Mouse (Mus musculus) mouse embryonic stem cell (cell line): ENCODE measurements around the gene Hist2h2be.
"Not testable (repeated sequence)": the region's sequence is repeated elsewhere in the genome, so short reads cannot be mapped to it uniquely, and the experiment has no call there.

Experiments used
- in situ Hi-C, 2 experiments: fragments of 300-500 bp; cut with MboI; formaldehyde crosslinking; loops; 1 replicate in 1 of 2; 3 replicates in 1 of 2; pipeline ENCODE4 v1.14.3; 2019 to 2020; ENCODE audit warnings: low sequenced_read_pairs in 2 of 2, low pct_unique_long_range_greater_than_20kb in 1 of 2, mixed read lengths in 1 of 2; ENCODE audit not compliant: unreplicated experiment in 1 of 2

Gene Hist2h2be

GRCm38 (mm10) chr3:96220765-96221639 lies at the start of gene Hist2h2be, which contains the start of gene Hist2h2ac:
Gene Hist2h2be, plus strand, starts transcription at chr3:96221119.
Gene Hist2h2ac, minus strand, starts transcription at chr3:96220880.
- in situ Hi-C loops, result no loop called here

GRCm38 (mm10) chr3:96171583-96172196 lies 49.2 kb upstream of the Hist2h2be start:
- in situ Hi-C loops, result no loop called here

GRCm38 (mm10) chr3:96172197-96173178 lies 48.4 kb upstream of the Hist2h2be start, which contains the start of gene Sf3b4:
Gene Sf3b4, plus strand, starts transcription at chr3:96172332.
- in situ Hi-C loops, result no loop called here

GRCm38 (mm10) chr3:96173185-96173584 lies 47.7 kb upstream of the Hist2h2be start:
- in situ Hi-C loops, result no loop called here

- in situ Hi-C loops, result not testable (repeated sequence)
Observed at GRCm38 (mm10) chr3:96174042-96174441, 46.9 kb upstream of the Hist2h2be start.

- in situ Hi-C loops, result no loop called here
Observed at GRCm38 (mm10) chr3:96175251-96175650, 45.7 kb upstream of the Hist2h2be start.

- in situ Hi-C loops, result no loop called here
Observed at GRCm38 (mm10) chr3:96178427-96178826, 42.5 kb upstream of the Hist2h2be start.

GRCm38 (mm10) chr3:96178902-96179301 lies 42.0 kb upstream of the Hist2h2be start:
- in situ Hi-C loops, result no loop called here

- in situ Hi-C loops, result no loop called here
Observed at GRCm38 (mm10) chr3:96179531-96179930, 41.4 kb upstream of the Hist2h2be start.

- in situ Hi-C loops, result no loop called here
Observed at GRCm38 (mm10) chr3:96180727-96181477, 40.0 kb upstream of the Hist2h2be start, which contains the start of gene Sv2a. Gene Sv2a, plus strand, starts transcription at chr3:96181151.

GRCm38 (mm10) chr3:96181510-96182381 lies 39.2 kb upstream of the Hist2h2be start:
- in situ Hi-C loops, result no loop called here

DNA sequence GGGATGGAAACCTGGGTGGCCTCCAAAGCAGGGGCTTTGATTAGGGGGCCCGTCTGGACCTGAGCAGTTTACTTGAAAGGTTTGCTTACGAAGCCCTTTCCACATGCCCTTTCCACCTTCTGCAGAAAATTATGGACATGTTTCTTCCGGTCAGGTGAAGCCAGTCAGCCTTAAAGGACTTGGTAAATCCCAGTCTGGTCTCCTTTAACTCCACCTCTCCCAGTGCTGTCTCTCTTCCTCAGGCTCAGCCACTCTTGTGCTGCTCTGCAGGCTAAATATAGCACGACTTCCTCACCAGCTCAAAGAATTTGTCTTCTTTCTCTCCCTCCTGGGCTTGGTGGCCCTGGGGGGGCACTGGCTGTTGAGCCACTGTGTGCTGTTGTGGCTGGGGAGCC lies 38.5 kb upstream of the Hist2h2be start:
- in situ Hi-C loops, result no loop called here

- in situ Hi-C loops, result no loop called here
Observed at GRCm38 (mm10) chr3:96192977-96193376, 27.9 kb upstream of the Hist2h2be start.

GRCm38 (mm10) chr3:96194966-96195365 lies 26.0 kb upstream of the Hist2h2be start:
- in situ Hi-C loops, result no loop called here

DNA sequence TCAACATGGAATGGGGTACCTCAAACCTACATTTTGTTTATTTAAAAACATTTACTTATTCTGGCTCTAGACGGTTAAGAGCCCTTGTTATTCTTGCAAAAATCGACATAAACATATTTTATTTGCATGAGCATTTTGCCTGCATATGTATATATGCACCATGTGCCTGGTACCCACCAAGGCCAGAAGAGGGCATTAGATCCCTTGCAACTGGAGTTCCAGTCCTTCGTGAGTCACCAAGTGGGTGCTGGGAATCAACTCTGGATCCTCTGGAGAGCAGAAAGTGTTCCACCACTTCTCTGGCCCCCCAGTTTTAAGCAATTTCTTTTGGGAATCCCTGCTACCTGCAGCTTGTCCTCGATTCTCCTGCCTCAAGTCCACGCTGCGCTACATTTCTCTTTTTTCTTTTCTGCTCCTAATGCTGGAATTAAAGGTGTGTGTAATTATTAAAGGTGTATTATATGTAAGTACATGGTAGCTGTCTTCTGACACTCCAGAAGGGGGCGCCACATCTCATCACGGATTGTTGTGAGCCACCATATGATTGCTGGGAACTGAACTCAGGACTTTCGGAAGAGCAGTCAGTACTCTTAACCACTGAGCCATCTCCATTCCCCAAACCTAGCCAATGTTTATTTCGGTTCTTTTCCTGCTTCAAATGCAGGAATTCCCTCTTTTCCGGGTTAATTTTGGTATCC lies 25.2 kb upstream of the Hist2h2be start:
- in situ Hi-C loops, result no loop called here

GRCm38 (mm10) chr3:96196437-96197128 lies 24.3 kb upstream of the Hist2h2be start:
- in situ Hi-C loops, result no loop called here
